Mouse (Mus musculus) CD4-positive, CD25-positive, alpha-beta regulatory T cell, adult 4 months (primary cell): ENCODE results near the gene Ppm1l. TPM values are rescaled to one million over a fixed set of nuclear protein-coding genes. Genes with fewer than 3 reads are reported as not detected.

Source experiments
- ATAC-seq: one replicate; pipeline ENCODE4 v1.8.0; 2017
- polyA plus RNA-seq, 2 experiments: library from polyadenylated mRNA; unstranded; fragments of 100-300 nt; shearing (Covaris generic); gene quantifications; one replicate each; pipeline ENCODE4 v1.2.1; 2017

The Ppm1l gene
- 1 to 10 TPM; 4.4 to 6.9 TPM for polyA plus RNA-seq

- ATAC-seq: peak; percentile 79
Observed at GRCm38 (mm10) chr3:69316391-69317195, at the start of gene Ppm1l. Gene Ppm1l, plus strand, starts transcription at chr3:69316861.

- ATAC-seq: no peak
Observed at GRCm38 (mm10) chr3:69271812-69272211, 44.8 kb upstream of the Ppm1l start.

DNA sequence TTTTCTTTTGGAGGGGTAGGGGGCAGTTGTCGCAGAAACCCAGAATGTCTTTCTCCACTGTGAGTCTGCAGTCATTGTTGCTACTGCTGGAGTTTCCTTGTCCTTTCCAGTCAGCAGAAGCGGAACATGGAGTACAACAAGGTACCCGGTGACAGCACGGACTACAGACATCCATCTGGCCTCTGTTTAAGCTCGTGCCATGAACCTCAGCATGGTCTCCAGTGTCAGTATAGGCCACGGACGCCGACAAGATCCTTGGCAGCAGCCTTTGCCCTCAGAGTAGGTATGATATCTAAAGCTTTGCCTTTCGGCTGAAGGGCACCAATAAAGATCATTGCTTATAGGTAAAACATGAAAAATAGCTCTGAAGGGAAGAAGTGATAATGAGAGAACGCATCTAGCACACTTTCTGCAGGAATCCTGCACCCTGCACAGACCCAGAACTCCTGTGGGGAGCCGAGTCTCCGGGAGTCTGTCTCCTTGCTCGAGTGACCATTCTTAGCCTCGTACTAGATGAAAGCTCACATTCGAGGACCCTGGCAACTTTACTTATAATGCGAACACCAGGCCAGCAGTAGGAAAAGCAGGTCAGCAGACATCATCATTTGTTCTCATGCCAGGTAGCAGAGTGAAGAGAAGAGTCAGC, 42.5 kb upstream of the Ppm1l start:
- no peak for ATAC-seq

DNA sequence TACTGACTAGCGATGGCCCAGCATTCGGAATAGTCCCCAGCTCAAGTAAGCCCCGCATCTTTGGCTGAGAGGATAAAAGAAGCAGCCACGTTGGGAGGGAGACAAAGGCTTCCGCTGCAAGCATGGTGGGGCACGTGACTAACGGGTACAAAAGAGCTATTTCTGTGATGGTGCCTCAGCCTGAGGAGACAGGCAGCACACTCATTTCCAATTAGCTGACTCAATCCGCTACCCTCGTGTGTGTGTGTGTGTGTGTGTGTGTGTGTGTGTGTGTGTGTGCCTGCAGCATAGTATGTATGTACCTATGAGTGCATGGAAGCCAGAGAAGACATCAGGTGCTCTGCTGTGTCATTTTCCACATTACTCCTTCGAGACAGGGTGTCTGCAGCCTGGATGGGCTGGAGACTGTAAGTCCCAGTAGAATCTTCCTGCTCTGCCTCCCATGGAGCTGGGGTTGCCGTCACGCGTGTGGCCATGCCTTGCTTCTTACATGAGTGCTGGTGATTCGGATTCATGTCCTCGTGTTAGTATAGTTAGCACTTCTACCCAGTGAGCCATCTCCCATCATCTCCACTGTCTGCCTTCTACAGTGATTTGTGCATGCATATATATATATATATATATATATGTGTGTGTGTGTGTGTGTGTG, 41.9 kb upstream of the Ppm1l start:
- ATAC-seq: peak; percentile 84

DNA sequence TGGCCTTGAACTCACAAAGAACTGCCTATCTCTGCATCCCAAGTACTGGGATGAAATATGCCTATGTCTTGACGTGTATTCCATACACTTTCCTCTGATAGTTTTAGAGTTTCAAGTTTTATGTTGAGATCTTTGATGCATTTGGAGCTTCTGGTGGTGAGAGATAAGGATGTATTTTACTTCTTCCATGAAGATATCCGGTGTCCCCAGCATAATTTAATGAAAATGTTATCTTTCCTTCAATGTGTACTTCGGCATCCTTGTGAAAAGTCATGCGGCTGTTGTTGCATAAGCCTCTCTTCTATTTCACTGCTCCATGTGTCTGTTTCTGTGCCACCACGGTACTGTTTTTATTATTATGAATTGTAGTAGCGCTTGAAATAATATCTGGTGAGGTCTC, 38.0 kb upstream of the Ppm1l start:
- ATAC-seq: no peak

- no peak for ATAC-seq
Observed at GRCm38 (mm10) chr3:69282406-69282805, 34.3 kb upstream of the Ppm1l start.

DNA sequence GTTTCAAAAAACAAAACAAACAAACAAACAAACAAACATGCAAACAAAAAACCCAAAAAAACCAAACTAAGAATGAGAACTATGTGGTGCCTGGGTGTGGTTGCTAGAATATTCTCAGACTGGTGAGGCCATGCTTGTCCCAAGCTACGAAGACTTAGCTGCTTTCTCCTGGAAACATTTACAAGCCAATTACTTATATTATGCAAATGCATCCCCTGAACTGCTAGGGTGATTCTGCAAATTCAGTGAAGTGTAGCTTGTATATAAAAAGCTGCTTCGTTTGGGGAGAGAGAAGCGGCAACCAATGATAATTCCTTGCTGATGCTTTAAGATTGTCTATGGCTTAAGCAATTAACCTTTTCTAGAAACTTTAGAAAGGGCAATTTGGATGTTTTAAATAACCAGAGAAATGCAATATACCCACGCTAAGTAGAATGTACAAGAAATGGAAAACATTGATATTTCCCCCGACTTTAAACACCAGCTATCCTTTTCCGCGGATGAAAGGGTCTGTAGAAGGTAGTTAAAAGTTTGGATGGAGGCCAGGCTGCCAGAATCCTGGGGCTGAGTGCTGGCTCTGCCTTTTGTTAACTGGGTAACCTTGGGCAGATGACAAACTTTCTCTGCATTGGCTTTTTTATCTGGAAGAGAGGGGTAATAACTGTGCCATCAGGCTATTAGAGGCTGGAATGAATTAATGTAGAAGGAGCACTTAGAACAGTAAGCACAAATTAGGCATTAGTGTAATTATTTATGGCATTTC, 33.4 kb upstream of the Ppm1l start:
- no peak for ATAC-seq

- ATAC-seq: peak; percentile 96
Observed at GRCm38 (mm10) chr3:69289833-69290232, 26.8 kb upstream of the Ppm1l start.

GRCm38 (mm10) chr3:69290294-69290693, 26.4 kb upstream of the Ppm1l start:
- peak; percentile 18 for ATAC-seq

DNA sequence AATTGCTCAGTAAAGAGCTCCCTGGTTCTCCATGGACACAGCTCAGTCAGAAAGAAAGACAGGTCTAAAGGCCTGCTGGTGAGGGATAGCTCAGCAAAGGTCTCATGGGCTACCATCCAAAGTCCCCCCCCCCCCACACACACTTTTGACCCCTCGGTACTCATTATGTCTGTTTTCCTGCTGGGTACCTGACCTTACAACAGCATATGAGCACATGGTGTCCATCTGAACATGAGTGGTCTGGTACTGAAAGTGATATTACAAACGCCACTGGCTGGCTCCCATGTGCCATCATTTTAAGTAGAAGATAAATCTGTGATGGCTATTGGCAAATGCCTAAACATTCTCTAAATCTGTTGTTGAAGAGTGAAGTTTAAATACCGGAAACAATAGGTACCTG, 25.8 kb upstream of the Ppm1l start:
- no peak for ATAC-seq

GRCm38 (mm10) chr3:69292628-69293027, 24.0 kb upstream of the Ppm1l start:
- ATAC-seq: no peak

GRCm38 (mm10) chr3:69296270-69296669, 20.4 kb upstream of the Ppm1l start:
- no peak for ATAC-seq

DNA sequence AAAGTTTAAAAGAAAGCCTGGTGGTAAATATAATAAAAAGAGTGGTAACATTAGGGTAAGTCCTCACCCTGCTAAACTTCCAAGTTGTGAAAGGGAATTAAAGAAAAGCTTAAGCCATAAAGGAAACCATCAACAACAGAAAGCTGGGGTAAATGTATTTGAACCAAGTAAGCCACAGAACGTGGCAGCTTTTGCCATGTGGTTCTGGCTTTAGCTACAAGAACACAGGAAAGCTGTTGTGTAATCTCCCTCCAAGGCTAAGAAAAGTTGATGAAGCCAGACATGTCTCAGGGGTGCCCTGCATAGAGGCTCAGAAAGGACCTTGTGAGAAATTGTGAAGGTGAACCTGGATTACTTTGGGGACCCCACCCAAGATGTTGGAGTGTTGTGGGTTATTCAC, 16.5 kb upstream of the Ppm1l start:
- no peak for ATAC-seq

- no peak for ATAC-seq
Observed at GRCm38 (mm10) chr3:69315810-69316390, 761 bp upstream of the Ppm1l start.

- peak; percentile 29 for ATAC-seq
Observed at GRCm38 (mm10) chr3:69317251-69318125, 827 bp downstream of the Ppm1l start.

DNA sequence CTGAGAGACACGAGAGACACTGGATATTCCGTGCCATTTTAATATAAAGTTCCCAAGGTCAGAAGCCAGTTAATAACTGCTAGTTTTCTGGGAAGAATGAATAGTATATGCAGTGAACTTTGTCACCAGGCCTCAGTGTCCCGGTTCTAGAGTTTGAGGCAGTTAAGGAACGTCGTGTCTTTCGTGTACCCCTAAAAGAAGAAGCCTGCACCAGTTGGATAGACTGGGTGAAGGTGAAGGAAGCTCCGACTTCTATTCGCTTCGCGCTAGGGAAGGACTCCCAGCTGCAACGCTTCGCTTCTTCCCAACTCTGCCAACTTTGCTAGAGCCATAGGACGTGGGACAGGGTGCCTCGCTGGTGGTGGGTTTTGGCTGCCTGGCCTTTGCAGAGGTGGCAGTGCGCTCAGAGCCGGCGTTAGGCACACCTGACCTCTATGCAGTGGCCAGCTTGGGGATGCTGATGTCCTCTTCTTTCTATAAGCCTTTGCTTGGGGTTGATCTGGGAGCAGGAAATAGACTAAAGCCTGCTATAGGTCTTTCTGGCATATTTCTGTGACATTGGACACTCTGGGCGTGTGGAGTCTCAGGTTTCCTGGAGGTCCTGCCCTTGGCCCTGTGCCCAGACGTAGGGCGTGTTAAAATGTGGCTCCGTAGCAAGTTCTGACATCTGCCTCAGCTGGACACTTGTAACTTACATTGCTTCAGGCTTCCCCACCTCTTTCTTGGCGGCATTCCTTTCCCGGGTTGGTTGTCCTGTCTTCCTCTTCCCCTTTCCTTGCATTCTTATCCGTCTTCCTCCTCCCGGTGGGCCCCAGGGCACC, 1.7 kb downstream of the Ppm1l start:
- ATAC-seq: no peak

GRCm38 (mm10) chr3:69319061-69319720, 2.5 kb downstream of the Ppm1l start:
- no peak for ATAC-seq

GRCm38 (mm10) chr3:69323982-69324381, 7.3 kb downstream of the Ppm1l start:
- no peak for ATAC-seq

DNA sequence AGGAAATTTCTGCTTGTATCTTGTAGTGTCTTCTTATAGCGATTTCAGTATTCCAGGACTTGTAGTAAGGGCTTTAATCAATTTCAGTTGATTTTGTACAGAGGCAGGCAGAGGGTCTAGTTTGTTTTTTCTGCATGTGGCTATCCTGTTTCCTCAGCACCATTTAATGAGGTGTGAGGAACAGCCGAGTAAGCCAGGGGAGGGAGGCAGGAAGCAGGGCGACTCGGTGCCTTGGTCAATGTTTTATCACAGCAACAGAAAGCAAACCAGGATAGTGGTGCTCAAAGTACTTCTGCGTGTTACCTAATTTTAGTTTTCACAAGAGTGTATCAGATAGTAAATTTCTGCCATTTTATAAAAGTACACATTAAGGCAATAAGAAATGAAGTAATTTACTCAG, 13.2 kb downstream of the Ppm1l start:
- no peak for ATAC-seq

DNA sequence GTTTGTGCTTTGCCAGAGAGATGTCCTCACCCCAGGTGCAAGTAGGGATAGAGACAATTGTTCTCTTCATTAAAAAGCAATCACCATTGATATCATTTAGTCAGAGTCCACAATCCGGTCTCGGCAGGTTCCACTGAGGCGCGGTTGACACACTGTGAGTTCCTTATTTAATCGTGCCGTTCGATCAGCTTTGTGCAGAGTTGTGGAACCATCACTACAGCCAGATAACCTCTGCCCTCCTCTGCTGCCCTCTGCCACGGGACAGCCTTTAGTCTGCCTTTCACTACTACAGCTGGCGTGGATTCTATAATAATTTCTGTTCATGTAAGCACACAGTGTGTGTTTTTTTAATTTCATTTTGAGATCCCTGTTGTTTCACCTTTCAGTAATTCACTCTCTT, 17.2 kb downstream of the Ppm1l start:
- ATAC-seq: no peak
